Mouse (Mus musculus) adrenal gland, postnatal 14 days (tissue): ENCODE measurements around the gene H3f3a. TPM values are rescaled to one million over a fixed set of nuclear protein-coding genes. Genes with fewer than 3 reads are reported as not detected.
"Not testable (repeated sequence)": the region's sequence is repeated elsewhere in the genome, so short reads cannot be mapped to it uniquely, and the experiment has no call there.

ENCODE experiments used
- DNase-seq: peaks from one replicate; pipeline ENCODE4 v3.0.0; 2021; ENCODE audit warnings: mixed read lengths
- long read RNA-seq, 2 experiments: library from polyadenylated mRNA; stranded (forward); transcript quantifications; one replicate each; pipeline ENCODE4 v2.0.0; 2021
- total RNA-seq: library from RNA; stranded (reverse); gene quantifications from 2 replicates; pipeline ENCODE4 v1.2.3, GENCODE M21; 2021

The H3f3a gene
- total RNA-seq = 803 and 817 TPM in 2 replicates
- long read RNA-seq, experiment 1, transcript H3f3a-205 (4 exons, 2,841 nt) = major isoform, 490 of 574 reads
- long read RNA-seq, experiment 1, partial matches to known transcripts = 6 of 574 reads
- long read RNA-seq, experiment 1, other reads (novel, unspliced or antisense) = 74 of 574 reads
- long read RNA-seq, experiment 2, transcript H3f3a-205 (4 exons, 2,841 nt) = major isoform, 381 of 463 reads
- long read RNA-seq, experiment 2, partial matches to known transcripts = 6 of 463 reads
- long read RNA-seq, experiment 2, other reads (novel, unspliced or antisense) = 74 of 463 reads

DNA sequence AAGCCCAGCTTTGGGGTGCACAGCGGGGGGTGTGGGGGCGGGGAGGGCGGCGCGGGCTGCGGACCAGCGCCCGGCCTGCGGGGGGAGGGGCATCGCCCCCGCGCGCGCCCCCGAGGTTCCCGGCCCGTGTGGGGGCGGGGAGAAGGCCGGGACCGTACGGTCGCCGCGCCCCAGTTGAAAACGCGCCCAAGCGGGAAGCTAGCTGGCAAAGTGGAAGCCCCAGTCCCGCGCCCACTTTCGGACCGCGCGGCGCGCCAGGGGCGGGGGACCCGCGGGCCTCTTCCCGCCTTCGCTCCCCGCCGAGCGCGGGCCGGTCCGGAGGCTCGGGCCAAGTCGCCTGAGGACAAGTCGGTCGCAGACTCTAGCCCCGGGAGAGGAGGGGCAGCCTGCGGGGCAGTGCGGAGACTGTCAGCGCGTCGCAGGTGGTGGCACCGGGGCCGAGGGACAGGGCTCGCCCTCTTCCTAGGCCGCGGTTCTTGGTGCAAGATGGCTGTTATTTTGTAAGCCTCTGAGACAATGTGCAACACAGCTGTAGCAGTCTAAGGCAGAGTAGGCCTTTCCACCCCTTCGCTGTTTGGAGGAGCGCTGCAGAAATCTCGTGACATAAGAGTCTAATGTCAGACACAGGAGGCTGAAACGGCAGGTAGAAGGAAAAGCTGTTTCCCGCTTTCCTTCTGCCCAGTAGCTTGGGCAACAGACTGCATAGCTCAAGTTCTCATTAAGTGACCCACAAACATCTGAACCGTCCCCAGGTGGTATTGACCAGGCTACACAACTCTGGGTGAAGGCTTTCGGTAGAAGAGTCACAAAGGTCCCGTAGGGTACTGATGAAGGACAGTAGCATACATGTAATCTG lies at the start of gene H3f3a:
TSS of gene H3f3a (minus strand) at position 59 of the 856 bp plus-strand sequence.
- DNase-seq = peak; percentile 89

DNA sequence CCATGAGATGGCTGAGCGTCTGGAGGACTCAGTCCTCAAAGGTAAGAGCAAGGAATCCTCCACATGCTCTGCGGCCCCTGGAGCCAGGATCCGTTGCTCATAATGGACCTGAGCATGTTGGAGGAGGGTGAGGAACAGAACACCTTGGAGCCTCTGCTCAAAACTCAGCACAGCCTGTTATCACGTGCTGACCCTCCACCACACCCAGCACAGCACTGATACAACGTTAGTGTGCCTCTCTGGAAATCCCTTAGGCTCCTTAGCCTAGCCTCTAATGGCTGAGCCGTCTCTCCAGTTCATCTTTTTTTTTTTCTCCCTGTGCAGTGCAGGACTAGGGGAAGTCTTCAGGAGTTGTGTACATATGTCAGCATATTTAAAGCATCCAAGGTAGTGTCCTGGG lies 46.3 kb upstream of the H3f3a start:
- DNase-seq = no peak

DNA sequence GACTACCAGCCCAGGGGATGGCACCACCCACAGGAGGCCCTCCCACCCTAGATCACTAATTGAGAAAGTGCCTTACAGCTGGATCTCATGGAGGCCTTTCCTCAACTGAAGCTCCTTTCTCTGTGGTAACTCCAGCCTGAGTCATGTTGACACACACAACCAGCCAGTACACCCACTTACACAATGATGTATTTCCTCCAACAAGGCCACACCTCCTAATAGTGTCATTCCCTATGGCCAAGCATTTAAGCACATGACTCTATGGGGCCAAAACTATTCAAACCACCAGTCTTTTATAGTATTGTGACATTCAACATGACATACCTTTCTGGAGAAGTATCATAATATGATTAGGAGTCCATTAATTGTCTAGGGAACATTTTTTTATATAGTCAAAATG lies 45.0 kb upstream of the H3f3a start:
- no peak for DNase-seq

DNA sequence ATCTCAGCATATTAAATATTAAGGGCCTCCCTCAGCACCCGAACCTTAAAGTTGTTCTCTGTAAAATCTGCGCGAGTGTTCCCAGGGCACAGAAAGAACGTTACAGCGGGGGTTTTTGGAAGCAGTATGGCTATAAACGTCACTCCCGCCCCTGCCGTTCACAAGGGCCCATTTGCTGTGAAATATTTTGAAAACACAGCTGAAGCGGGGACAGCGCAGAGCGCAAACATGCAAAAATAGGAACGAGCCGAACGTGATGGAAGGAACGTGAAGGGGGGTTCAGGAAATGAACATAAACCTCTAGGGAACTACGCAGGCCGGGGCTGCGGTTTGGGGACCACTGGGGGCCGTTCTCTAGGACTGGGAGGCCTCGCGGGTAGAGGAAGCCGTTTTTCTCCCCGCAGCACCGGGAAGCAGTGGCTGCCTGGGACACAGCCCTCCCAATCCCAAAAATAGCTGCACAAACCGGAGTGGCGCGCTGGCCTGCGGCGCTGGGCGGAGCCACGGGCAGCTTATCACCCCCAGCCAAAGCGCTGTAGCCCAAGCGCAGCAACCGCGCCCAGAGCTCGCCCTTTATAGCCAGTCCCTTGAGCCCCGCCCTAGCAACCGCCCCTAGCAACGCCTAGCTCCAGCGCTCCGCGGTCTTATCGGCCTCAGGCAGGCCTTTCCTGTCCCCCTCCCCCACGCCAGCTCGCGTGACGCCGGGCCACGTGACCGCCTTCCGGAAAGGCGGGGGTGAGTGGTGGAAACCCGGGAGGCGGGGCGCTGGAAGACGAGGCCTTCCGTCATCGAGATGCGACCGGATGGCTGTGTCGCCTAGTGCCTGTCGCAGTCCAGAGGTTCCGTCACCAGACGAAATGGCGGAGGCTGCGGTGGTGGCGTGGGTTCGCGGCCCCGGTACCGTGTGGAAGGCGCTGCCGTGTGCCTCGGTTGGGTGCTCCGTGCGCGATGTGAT lies 36.9 kb upstream of the H3f3a start, which contains the start of gene Sde2:
TSS of gene Sde2 (plus strand) at position 812 of the 955 bp plus-strand sequence.
- DNase-seq = peak; percentile 100

DNA sequence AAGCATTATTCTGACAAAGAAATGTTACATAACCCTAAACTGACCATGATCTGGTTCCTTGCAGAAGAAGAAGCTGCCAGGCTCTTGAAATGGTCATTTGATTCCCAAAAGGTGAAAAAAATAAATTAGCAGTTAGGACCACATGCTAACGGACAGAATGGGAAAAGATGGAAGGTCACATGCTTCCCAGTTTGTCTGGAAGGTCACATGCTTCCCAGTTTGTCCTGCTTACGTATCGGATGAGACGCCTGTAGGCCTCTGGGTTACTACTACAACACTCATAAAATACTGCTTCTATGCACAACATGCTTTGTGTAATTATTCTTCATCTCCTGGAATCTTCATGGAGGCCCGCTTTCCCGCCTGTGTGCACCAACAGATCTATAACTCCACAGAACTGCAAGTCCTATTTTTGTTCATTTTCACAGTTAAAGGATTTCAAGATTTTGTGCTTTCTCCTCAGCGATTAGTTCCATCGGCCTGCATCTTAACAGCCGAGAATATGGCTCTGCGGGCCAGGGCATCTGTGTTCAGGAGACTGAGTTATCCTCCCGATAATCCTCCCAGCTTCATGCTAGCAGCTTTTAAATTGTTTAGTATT lies 36.1 kb upstream of the H3f3a start:
- DNase-seq = no peak

DNA sequence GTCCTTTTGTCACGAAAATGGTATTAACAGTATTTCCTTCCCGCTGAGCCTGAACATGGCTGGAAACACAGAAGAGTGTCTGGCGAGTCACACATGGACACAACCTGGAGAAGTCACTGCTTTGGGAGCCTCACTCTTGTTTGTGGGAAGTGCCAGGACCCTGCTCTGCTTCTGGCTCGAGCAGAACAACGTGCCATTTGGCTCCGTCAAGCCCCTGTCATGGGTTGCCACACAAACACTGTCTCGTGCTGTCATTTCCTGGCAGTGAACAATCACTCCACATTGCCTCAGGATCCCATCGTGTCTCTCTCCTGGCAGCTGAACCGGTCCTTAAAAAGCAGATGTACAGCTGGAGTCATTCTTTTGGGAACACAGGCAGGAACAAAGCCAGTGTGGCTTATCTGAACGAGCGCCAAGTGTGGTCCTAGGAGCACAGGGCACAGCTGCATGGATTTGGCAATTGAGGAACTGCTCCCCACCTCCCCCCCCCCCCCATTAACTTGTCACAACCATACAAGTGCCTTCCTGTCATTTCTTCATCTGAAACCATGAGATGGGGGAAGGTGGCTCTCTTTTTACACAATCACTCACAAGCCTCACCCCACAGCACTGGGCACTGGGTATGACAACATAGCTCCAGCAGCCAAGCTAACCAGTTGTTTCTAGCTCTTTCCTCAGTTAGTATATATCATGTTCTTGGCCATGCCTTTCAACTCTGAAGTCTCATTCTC lies 34.9 kb upstream of the H3f3a start:
- DNase-seq = peak; percentile 73

DNA sequence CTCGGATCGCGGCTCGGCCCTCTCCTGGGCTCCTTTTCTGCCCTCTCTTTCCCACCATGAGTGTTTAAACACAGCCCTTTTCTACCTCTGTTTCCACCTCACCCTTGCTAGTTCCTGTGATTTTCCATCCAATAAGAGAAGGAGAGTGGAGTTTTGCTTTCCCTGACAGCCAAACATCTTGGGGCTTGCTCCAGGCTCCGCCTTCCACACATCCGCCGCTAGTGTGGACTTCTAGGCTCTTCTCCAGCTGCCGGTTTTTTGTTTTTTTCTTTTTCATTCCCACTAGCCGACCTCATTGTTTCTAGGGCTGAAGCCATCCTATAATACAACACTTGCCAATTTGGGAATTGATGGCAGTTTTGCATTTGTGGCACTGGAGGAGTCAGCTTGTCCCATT lies 34.4 kb upstream of the H3f3a start:
- DNase-seq = peak; percentile 84

DNA sequence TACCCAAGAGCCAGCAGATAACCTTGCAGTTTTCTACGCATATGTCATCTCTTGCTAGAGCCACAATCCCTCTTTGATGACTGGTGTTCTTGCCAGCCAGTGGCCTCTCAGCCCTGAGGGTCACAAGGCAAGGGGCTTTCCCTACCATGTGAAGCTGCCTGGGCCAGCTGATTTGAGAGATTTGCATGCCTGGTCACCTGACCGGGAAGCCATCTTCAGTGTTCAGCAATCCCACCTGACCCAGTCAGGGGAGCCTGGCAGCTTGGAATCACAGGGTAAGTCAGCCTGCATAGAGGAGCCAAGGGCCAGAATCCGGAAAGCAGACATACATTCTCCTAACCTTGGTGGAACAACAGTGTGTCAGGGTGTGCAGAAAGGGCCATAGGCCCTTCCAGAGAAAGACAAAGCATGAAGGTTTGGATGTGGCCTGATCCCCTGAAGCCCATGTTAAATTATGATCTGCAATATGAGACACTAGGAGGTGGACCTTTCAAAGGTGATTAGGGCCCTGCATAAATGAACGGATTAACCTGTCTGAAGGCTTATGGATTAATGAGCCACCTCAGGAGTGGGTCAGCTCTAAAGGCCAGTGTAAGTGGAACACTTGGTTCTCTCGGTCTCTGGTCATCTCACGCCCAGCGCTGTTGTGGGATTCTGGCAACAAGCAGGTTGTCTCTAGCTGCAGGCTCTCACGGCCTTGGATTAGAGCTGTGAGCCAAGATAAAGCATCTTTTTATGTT lies 28.0 kb upstream of the H3f3a start:
- DNase-seq = peak; percentile 85

DNA sequence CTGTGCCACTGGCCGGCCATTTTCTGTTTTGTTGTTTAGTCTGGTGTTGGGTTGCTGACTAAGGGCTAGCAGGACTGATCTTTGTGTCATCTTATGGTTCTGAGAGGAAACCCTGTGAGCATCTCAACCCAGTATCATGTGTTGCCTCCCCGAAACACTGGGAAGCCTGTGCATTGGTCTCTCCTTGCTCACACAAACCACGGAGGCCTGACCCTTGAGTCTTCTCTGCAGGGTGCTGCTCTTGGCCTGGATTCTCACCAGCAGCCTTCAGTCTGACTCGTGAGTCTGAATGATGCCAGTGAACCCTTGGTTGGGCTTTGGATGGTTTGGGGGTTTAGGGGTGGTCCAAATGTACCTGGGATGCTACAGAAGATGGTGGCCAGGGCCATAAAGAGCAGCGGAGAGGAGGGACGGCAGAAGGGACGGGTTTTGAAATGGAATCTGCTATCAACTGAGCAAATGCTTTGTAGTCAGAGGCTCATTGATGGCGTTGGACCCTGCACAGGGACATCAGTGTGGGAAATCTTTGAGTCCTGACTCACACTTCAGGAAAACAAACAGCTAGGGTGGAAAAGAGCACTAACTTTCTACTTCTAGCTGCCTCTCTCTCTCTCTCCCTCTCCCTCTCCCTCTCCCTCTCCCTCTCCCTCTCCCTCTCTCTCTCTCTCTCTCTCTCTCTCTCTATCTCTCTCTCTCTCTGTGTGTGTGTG lies 25.6 kb upstream of the H3f3a start:
- DNase-seq = no peak

DNA sequence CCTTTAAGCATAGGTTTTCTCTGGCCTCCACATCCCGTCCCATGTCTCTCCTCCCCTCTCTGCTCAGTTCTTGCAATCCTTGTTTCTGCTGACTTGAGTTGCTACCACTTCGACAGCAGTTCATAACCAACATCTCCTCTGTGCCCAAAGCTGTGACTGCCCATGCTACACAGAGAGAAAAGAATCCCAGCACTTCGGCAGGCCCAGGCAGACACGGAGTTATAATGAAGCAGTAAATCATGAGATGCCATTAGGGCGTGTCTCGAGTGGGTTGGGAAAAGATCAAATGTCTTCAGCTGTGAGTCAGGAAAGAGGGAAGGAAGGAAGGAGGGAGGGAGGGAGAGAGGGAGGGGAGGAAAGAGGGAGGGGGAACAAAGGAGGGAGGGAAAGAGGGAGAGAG lies 24.3 kb upstream of the H3f3a start:
- DNase-seq = no peak

DNA sequence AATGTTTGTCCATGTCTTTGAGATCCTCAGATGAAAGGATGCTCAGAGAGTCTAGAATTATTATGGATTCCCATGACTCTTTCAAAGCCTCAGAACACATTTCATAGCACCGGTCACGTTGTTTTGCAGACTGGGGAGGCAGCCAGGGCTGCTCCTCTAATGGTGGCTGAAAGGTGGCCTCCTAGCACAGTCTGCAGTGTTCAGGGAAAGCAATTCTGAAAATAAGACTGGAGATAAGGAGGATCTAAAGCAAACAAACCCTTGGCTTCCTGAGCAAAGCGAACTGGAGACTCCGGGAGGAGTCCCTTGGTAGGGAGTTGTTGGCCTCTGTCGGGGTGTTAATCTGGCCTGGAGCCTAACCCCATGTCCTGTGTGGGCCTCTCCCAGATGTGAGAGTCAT lies 23.4 kb upstream of the H3f3a start:
- DNase-seq = no peak

DNA sequence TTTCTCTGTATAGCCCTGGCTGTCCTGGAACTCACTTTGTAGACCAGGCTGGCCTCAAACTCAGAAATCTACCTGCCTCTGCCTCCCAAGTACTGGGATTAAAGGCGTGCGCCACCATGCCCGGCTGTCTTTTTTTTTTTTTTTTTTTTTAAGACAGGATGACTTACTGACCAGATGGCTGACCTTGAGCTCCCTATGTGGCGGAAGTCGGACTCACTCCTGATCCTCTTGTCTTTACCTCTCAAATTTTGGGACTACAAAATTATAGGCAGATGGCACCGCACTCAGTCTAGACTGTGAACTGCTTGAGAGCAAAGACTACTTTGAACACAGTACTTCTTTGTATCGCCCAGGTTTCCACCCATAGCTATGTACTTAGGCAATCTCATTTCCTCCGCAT lies 22.7 kb upstream of the H3f3a start:
- DNase-seq = not testable (repeated sequence)

DNA sequence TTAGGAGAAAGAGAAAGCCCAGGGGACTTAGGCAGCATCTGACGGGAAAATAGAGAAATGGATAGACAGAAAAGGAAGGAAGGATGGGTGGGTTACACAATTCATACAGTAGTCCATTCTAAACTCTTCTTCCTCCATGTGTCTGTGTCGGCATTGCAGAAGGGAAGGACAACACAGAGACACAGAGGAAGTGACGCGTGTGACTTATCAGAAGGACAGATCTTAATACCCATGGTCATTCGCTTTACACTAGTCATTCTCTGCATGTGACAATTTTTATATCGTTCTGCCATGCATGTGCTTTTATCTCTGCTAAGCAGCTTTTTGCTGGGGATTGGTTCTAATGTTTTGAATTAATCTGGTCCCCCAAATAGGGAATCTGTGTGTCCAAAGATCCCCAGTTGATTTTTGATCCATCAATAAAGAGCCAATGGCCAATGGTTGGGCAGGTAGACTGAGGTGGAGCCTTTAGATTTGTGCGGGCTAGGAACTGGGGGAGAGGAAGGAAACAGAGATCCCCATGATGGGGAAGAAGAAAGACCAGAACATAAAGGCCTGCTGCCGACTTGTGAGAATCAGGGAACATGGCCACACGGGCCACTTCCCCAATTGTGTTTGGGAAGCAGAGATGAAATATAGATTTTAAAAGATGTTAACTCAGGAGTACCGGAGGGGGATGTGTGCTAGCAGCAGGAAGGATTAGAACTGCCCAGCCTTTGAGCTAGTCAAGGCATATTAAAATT lies 21.7 kb upstream of the H3f3a start:
- no peak for DNase-seq

DNA sequence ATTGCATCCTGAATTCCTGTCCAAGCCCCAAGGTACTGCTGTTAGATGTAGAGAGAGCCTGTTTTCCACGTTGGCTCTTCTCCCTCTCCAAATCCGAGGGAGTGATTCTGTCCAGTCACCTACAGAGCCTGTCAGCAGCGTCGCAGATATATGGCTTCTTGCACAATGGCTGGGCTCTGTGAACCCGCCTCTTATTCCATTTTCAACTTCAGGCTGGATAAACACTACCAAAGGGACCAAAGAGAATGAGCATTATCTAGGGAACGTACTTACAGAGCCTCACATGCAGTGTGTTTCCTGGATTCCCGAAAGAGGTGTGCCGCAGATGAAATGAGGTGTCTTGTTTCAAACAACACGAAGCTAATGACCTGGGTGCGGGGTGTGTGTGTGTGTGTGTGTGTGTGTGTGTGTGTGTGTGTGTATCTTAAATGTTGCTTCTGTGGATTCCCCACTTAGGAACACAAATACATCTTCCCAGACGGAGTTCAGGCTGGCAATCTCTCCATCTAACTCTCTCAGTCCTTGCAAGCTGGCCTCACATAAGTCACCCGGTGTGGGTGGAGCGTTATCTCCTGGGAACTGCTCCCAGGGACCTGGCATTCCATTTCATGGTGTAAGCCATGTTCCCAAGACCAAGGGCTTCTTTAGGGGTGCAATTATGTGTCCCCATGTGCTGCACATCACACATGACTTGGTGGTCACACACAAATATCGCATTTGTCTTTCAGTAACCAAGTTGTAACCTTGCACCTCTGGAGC lies 17.0 kb upstream of the H3f3a start:
- no peak for DNase-seq

DNA sequence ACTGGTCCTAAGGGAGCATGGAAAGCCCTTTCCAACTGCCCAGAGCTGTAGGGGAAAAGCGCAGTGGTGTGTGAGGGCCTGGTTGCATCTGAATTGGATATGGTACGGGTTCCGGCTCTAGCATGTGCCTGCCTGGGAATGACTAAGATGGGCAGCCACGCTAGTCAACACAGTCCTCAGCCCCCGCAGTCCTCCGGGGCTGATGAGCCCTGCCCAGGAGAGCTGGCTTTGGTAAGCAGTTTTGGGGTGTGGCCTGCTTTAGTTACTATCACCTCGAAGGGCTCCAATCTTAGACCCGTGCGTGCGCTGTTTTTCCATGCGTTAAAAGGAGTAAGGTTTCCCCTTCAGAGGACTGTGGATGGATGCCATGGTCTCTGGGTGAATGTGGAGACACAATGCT lies 16.4 kb upstream of the H3f3a start:
- DNase-seq = no peak

DNA sequence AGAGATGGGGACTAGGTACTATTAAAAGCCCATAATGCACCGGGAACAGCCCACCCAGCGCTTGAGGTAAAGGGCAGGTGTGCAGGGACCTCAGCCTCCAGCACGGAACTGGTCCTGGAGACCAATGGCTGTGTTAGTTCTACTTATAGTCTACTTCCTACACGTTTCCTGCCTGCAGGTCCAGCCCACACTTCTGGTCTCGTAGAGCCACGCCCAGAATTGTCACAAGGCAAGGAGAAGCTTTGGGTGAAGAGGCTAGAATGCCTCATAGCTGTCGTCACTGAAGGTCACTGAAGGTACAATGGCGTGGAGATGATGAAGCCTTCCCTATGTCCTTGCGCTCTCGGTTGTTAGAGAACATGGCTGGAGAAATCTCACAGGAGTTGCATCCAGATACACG lies 16.0 kb upstream of the H3f3a start:
- no peak for DNase-seq

DNA sequence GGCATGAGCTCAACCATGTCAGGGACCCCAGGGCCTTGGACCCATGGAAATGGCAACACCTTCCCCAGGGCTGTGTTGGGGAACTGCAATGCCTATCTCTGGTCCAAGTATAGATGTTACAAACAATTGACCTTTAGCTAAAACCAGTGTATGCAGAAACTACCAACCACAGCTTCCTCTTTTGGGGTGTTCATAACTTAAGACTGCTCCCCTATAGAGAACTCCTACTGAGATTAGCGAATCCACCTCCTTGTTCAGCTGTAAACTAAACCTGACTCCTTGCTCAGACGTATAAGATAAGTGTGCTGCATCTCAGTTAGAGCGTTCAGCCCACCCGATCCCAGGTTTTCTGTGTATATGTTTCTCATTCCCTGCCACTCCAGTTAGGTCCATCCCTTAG lies 12.9 kb upstream of the H3f3a start:
- DNase-seq = no peak

DNA sequence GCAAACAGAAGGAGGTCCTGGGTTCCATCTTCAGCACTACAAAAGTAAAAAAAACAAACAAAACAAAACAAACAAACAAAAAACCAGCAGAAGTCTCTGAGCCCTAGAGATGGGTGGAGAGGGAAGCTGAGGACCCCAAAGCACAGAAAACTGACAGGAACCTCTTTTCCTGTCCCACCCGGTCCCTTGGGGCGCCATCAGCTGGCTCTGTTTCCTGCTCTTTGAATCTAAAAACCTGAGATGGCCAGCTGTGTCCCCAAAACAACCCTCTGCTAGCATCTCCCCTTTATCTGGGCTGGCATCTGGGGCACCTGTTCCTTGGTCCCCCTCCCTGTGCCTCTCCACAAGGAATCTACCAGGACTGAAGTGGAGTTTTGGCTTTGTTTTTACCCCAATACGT lies 11.0 kb upstream of the H3f3a start:
- peak; percentile 33 for DNase-seq
